Mouse (Mus musculus): ENCODE measurements around the gene Stard7.
"Not testable (repeated sequence)": the region's sequence is repeated elsewhere in the genome, so short reads cannot be mapped to it uniquely, and the experiment has no call there.

Stard7 gene

GRCm38 (mm10) chr2:127269491-127270299 is at the start of gene Stard7:
Stard7 (plus strand) TSS chr2:127270218.
- peak; percentile 97 for DNase-seq (ENCODE audit: low read depth)

GRCm38 (mm10) chr2:127225261-127225660 is 44.8 kb upstream of the Stard7 start:
- peak; percentile 13 for DNase-seq (ENCODE audit: low read depth)

DNA sequence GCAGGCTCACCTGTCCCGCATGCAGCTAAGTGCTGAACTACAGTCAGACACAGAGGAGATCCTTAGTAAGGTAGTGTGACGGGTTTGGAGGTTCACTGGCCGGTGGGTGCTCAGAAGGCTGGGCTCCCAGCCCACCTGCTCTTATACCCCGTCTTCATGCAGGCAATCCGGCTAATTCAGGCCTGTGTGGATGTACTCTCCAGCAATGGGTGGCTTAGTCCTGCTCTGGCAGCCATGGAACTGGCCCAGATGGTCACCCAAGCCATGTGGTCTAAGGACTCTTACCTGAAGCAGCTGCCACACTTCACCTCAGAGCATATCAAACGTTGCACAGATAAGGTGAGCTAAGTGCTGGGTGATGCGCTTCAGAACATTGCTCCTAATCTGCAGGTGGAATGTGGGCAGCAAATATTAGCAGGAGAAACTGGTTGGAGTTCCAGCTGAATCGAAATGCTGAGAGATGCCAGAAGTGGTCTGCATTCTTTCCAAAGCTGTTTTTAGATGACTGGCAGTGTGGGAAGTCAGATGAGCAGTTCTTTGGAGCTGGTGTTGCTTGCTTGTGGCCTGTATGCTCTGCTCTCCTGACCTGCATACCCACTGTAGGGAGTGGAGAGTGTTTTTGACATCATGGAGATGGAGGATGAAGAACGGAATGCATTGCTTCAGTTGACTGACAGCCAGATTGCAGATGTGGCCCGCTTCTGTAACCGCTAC is 32.0 kb upstream of the Stard7 start:
- no peak for DNase-seq (ENCODE audit: low read depth)

DNA sequence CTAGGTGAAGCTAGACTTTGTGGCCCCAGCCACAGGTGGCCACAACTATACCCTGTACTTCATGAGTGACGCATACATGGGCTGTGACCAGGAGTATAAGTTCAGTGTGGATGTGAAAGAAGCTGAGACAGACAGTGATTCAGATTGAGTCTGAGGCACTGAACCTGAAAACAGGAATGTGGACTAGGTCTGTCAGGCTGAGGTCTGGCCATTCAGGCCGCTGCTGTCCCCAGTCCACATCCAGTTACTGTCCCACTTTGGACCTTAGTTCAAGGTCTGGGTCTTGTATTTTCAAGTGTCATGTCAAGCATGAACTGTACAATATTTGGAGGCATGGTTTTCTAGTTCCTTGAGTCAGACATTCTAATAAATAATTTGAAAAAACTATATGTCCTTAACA is 30.0 kb upstream of the Stard7 start:
- DNase-seq (ENCODE audit: low read depth) = no peak

DNA sequence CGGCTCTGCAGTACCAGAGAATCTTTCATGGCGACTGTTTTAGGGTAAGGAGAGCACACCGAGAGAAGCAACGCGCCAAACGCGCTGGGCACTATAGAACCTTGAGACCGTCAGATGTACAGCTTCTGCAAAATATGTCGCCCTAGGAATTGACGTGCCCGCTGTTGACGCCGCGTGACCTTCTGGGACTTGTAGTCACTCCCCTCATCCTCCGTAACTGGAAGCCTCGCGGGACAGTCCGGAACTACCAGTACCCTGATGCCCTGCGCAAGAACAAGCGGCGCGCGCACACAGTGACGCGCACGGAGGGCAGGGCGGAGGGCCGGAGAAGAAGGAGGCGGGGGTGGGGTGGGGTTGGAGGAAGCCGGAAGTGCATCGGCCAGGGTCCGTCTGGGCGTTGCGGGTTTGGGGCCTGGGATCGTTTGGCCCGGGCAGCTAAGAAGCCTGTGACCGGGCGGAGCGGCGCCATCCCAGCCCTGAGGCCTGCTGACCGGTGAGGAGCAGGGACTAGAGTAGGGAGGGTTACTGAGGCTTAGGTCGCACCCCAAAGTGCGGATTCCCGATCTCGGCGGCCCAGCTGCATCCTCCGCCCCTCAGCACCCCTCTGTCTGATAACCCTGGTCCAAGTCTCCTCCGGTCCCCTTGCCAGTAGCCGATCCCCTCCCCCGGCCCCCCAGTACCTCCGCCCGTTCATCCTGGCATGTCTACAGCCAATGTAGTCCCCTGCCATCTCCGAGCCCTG is 22.3 kb upstream of the Stard7 start, which contains the start of the genes Ciao1 and Tmem127:
TSS of gene Ciao1 (minus strand) at position 225 of the 742 bp plus-strand sequence.
TSS of gene Tmem127 (plus strand) at position 317 of the 742 bp plus-strand sequence.
- peak; percentile 99 for DNase-seq (ENCODE audit: low read depth)

DNA sequence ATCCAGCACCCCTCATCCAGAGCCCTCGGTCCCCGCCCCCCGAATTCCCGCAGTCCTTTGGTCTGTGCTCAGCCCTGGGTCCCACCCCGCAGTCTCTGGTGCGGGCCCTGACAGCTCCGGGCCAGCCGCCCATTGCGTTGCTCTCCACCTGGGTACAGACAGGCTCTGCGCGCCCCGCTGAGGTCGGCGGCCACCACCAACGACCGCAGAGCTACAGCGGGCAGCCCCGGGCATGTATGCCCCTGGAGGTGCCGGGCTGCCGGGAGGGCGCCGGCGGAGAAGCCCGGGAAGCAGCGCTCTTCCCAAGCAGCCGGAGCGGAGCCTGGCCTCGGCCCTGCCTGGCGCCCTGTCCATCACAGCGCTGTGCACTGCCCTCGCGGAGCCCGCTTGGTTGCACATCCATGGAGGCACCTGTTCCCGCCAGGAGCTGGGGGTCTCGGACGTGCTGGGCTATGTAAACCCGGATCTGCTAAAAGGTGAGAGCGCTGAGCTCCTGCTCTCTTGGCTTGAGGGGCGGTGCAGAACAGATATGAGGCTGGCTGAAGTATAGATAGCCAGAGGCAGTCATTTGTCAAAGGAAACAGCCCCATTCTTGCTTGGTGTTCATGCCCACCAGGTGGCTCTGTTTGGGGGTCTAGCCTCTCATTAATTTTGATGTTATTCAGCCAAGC is 21.5 kb upstream of the Stard7 start:
- peak; percentile 62 for DNase-seq (ENCODE audit: low read depth)

GRCm38 (mm10) chr2:127250291-127251008 is 19.6 kb upstream of the Stard7 start:
- no peak for DNase-seq (ENCODE audit: low read depth)

- DNase-seq (ENCODE audit: low read depth) = no peak
These were observed 18.6 kb upstream of the Stard7 start for GRCm38 (mm10) chr2:127251457-127251856.

GRCm38 (mm10) chr2:127251880-127252527 is 18.0 kb upstream of the Stard7 start:
- DNase-seq (ENCODE audit: low read depth) = peak; percentile 73

DNA sequence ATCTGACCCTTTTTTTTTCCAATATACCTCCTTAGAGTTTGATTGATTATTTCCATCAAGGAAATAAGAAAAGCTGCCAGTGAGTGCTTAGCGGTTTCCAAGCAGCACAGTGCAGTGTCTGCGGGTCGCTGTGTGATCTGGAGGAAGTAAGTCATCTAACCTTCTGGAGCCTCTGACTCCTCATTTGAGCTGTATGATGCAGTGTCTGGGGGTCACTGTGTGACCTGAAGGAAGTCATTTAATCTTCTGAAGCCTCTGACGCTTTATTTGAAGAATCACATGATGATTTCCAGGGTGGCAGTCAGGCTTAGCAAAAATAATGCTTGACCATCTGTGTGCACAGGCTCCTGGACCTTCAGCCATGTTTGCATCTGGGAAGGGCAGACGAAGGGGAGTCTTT is 17.2 kb upstream of the Stard7 start:
- DNase-seq (ENCODE audit: low read depth) = peak; percentile 37

DNA sequence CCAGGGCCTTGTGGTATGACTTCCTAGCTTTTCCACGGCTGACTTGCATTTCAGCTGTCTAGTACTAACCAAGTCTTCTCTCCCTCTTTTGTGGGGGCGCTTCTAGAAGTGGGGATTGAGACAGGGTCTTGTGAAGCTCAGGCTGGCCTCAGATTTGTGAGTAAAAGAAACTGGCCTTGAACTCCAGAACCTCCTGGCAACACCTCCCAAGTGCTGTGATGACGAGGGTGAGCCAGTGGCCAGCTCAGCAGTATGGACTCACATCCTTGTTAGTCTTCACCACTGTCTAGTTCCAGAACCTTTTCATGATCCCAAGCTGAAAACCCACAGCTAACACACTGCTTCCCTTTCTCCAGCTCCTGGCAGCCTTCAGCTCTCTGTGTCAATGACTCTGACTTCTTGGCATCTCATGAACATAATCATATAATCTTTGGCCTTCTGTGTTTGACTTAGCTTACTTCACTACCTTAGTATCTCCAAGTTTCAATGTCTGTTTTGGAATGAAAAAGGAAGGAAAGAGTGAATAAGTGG is 15.3 kb upstream of the Stard7 start:
- DNase-seq (ENCODE audit: low read depth) = no peak

- peak; percentile 33 for DNase-seq (ENCODE audit: low read depth)
These were observed 14.7 kb upstream of the Stard7 start for GRCm38 (mm10) chr2:127255294-127255693.

GRCm38 (mm10) chr2:127259340-127259739 is 10.7 kb upstream of the Stard7 start:
- DNase-seq (ENCODE audit: low read depth) = no peak

- peak; percentile 34 for DNase-seq (ENCODE audit: low read depth)
These were observed 7.5 kb upstream of the Stard7 start for GRCm38 (mm10) chr2:127262480-127262879.

GRCm38 (mm10) chr2:127267854-127268253 is 2.2 kb upstream of the Stard7 start:
- no peak for DNase-seq (ENCODE audit: low read depth)

GRCm38 (mm10) chr2:127270300-127271041 is 453 bp downstream of the Stard7 start:
- DNase-seq (ENCODE audit: low read depth) = peak; percentile 88

- peak; percentile 74 for DNase-seq (ENCODE audit: low read depth)
These were observed 1.1 kb downstream of the Stard7 start for GRCm38 (mm10) chr2:127271042-127271515.

- DNase-seq (ENCODE audit: low read depth) = not testable (repeated sequence)
These were observed 2.0 kb downstream of the Stard7 start for GRCm38 (mm10) chr2:127272049-127272448.

DNA sequence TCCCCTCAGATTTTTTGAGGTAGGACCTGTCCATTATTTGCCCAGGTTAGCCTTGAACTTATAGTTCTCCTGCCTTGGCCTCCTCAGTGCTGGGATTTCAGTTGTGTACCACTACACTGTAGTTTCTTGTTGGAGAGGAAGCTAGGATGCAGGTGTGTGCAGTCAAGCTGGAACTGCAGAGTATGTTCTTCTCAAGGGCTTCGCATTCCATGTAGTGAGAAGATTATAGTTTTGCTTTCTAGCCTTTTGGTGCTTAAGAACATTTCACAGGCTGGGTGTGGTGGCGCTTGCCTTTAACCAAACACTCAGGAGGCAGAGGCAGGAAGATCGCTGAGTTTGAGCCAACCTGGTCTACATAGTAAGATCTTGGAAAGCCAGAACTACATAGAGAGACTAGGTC is 2.8 kb downstream of the Stard7 start:
- no peak for DNase-seq (ENCODE audit: low read depth)
